Mouse (Mus musculus): ENCODE results near the gene Gm28778. TPM values are rescaled to one million over a fixed set of nuclear protein-coding genes. Genes with fewer than 3 reads are reported as not detected.
"Not testable (repeated sequence)": the region's sequence is repeated elsewhere in the genome, so short reads cannot be mapped to it uniquely, and the experiment has no call there.

The Gm28778 gene
- polyA plus RNA-seq (2015; fragmentation: Nextera tagmentation; extraction: Ambion mirVana): not detected in 2 replicates

DNA sequence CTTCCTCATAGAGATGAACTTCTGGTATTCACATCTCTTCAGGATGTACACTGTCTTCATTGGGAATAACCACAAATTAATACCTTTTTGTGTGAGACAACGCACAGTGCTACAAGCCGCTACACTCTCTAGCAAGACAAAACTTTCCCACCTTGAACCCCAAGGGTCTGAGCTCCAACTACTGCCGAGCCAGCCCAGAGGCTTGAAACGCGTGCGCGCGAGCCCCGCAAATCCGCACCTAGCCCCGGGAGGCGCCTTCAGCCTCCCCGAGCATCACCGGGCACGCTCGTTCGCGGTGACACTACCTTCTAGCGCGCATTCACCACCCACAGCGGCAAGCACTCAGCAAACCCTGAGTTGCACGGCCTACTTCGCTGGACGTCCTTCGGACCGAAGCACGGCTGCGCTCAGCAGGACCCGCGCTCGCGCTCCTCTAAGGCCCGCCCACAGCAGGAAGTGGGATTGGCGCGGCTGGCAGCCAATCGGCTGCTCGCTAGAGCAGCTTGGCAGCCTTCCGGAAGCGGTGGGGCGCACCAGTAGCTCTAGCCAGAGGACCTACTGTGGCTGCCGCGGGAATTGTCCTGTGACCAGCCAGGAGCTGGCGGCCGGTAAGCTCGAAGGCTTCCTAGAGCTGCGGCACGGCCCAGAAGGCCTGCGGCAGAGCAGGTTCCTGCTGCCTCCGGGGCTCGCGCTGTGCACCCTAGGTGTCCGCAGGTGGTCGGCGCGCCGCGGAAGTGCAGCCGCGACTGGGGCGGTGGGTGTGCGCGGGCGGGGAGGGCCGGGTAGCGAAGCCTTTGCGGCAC, at the start of gene Gm28778, which contains the start of the genes Pms1 and Ormdl1:
Gene Gm28778 (plus strand): TSS at position 531 of the 803 bp plus-strand sequence.
Gene Pms1 (minus strand): TSS at position 438 of the 803 bp plus-strand sequence.
Gene Ormdl1 (plus strand): TSS at position 515 of the 803 bp plus-strand sequence.
- Histone ChIP-seq H3K9ac (peak within 1 kb of the TSS; percentile 86), H3K4me1 (peaks cover 12% of the 10 kb centered on the region), H3K4me3 (peak within 1 kb of the TSS; percentile 67), H3K9me3 (replicated peaks) (no peaks in the 10 kb centered on the region), H3K4me2 (peak within 1 kb of the TSS; percentile 61), H3K27me3 (no peaks in the 10 kb centered on the region), H3K36me3 (ENCODE audit: poor library complexity, severe bottlenecking) (peaks cover 14% of the 10 kb centered on the region; the same call in 1 of the 2 replicates), H3K27ac (peak within 1 kb of the TSS; percentile 81)
- ATAC-seq: peak; percentile 100
- WGBS: under 1% methylated on average over 66 of the region's 66 CpGs

- H3K36me3 ChIP-seq (ENCODE audit: poor library complexity, severe bottlenecking): peaks cover 13% of the 10 kb centered on the region
- not testable (repeated sequence) for ATAC-seq; H3K27ac ChIP-seq; H3K4me1 ChIP-seq; H3K27me3 ChIP-seq; H3K4me3 ChIP-seq; H3K4me2 ChIP-seq; H3K9me3 ChIP-seq (replicated peaks); H3K9ac ChIP-seq
Measured at GRCm38 (mm10) chr1:53264958-53265612, 31.8 kb upstream of the Gm28778 start.

- no peak overlapping the region for H3K4me2 ChIP-seq
- H3K4me1 ChIP-seq: no peaks in the 10 kb centered on the region
- 93% methylated on average over 3 of the region's 3 CpGs for WGBS
- H3K9ac ChIP-seq: no peak overlapping the region
- H3K4me3 ChIP-seq: no peak overlapping the region
- no peak overlapping the region for H3K27ac ChIP-seq
- ATAC-seq: no peak
- no peaks in the 10 kb centered on the region for H3K27me3 ChIP-seq
- peaks cover 8% of the 10 kb centered on the region for H3K36me3 ChIP-seq (ENCODE audit: poor library complexity, severe bottlenecking)
- no peaks in the 10 kb centered on the region for H3K9me3 ChIP-seq (replicated peaks)
Measured at GRCm38 (mm10) chr1:53269901-53270300, 27.0 kb upstream of the Gm28778 start.

GRCm38 (mm10) chr1:53272646-53273045, 24.3 kb upstream of the Gm28778 start:
- H3K27ac ChIP-seq: no peak overlapping the region
- H3K9me3 ChIP-seq (replicated peaks): no peaks in the 10 kb centered on the region
- H3K9ac ChIP-seq: no peak overlapping the region
- 0 out of 2 replicates have a peak, but pooled peaks cover under 1% of the 10 kb centered on the region for H3K36me3 ChIP-seq (ENCODE audit: poor library complexity, severe bottlenecking)
- H3K4me3 ChIP-seq: no peak overlapping the region
- H3K4me2 ChIP-seq: no peak overlapping the region
- H3K27me3 ChIP-seq: no peaks in the 10 kb centered on the region
- H3K4me1 ChIP-seq: no peaks in the 10 kb centered on the region
- ATAC-seq: no peak

DNA sequence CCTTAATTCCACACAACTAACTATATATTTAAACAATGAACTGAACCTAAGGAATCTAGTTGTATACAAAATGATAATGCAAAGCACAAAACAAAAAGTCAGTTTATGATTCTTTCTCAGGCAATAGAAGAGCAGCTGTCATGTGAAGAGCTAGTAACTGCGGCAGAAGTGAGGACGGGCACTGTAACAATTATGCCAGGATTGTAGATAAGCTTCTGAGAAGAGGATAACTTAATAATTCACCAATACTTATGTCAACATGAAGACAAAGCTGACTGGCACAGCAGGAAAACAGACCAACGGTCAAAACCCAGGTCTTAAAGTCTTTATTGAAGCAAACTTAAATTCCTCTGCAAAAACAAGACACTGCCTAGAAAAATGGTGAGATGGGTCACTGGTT, 5.7 kb upstream of the Gm28778 start:
- H3K4me3 ChIP-seq: no peak overlapping the region
- no peaks in the 10 kb centered on the region for H3K9me3 ChIP-seq (replicated peaks)
- H3K36me3 ChIP-seq (ENCODE audit: poor library complexity, severe bottlenecking): no peaks in the 10 kb centered on the region
- no peak overlapping the region for H3K9ac ChIP-seq
- H3K27me3 ChIP-seq: no peaks in the 10 kb centered on the region
- no peak overlapping the region for H3K4me2 ChIP-seq
- H3K4me1 ChIP-seq: no peaks in the 10 kb centered on the region
- H3K27ac ChIP-seq: no peak overlapping the region
- WGBS: 88% methylated on average over 3 of the region's 3 CpGs
- ATAC-seq: no peak

DNA sequence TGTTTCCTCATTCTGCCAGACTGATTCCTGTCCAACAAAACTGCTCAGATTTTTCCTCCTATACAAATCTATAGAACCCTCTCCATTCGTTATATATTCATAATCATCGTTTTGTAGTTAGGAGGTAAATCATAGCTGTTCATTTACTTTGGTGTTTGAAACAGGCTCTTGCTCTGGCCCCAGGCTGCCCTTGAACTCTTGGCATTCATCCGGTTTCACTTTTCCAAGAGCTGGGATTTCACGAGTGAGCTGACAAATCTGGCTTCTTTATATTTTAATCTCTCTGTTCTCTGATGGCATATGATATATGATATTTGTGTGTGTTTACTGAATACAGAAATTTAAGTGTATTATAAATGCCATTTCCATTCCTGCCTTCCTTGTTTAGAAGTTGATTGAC, 3.6 kb downstream of the Gm28778 start:
- Histone ChIP-seq H3K27me3 (no peaks in the 10 kb centered on the region), H3K4me2 (no peak overlapping the region), H3K4me3 (no peak overlapping the region), H3K4me1 (peaks cover 12% of the 10 kb centered on the region), H3K9me3 (replicated peaks) (no peaks in the 10 kb centered on the region), H3K9ac (no peak overlapping the region), H3K36me3 (ENCODE audit: poor library complexity, severe bottlenecking) (peaks cover 21% of the 10 kb centered on the region; the same call in 1 of the 2 replicates), H3K27ac (no peak overlapping the region)
- 89% methylated on average over 4 of the region's 4 CpGs for WGBS
- ATAC-seq: no peak

GRCm38 (mm10) chr1:53312989-53313967, 16.4 kb downstream of the Gm28778 start, which contains the start of gene Osgepl1:
TSS of gene Osgepl1 (plus strand) at chr1:53313624.
- peak; percentile 99 for ATAC-seq
- Histone ChIP-seq H3K36me3 (ENCODE audit: poor library complexity, severe bottlenecking) (peaks cover 32% of the 10 kb centered on the region), H3K4me3 (peak within 1 kb of the TSS; percentile 67), H3K9me3 (replicated peaks) (no peaks in the 10 kb centered on the region), H3K4me1 (peaks cover 16% of the 10 kb centered on the region), H3K27ac (peak within 1 kb of the TSS; percentile 77), H3K9ac (peak within 1 kb of the TSS; percentile 82), H3K27me3 (no peaks in the 10 kb centered on the region), H3K4me2 (peak within 1 kb of the TSS; percentile 66)
- WGBS: 3% methylated on average over 27 of the region's 27 CpGs

DNA sequence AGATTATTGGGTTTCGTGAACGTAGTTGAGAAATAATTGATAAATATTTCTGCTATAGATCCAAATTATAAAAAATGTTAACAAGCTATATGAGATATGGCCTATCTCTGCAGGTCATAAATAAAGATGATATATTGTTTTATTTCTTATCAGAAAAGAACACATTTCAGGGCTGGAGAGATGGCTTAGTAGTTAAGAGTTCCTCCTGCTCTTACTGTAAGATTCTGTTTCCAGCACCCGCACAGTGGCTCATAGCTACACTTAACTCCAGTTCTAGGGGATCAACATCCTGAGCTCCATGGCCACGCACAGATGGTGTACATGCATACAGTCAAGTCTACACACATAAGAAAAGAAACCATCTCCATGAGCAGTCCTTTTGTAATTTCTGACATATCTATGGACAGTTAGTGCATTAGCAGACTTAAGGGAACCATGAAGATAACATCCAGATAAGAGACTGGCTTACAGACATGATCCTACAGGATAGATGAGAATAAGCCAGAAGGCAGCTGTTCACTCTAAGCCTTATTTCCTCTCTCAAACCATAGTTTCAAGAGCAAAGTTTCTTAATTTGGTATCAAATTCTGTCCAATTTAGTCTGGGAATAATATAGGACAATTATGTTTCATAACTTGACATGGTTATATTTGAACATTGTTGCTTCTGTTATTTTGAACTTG, 24.9 kb downstream of the Gm28778 start:
- 98% methylated on average over 4 of the region's 4 CpGs for WGBS
- H3K27me3 ChIP-seq: no peaks in the 10 kb centered on the region
- H3K36me3 ChIP-seq (ENCODE audit: poor library complexity, severe bottlenecking): peaks cover 37% of the 10 kb centered on the region
- H3K9ac ChIP-seq: no peak overlapping the region
- ATAC-seq: no peak
- H3K4me3 ChIP-seq: no peak overlapping the region
- no peaks in the 10 kb centered on the region for H3K4me1 ChIP-seq
- H3K9me3 ChIP-seq (replicated peaks): no peaks in the 10 kb centered on the region
- H3K4me2 ChIP-seq: no peak overlapping the region
- H3K27ac ChIP-seq: no peak overlapping the region

DNA sequence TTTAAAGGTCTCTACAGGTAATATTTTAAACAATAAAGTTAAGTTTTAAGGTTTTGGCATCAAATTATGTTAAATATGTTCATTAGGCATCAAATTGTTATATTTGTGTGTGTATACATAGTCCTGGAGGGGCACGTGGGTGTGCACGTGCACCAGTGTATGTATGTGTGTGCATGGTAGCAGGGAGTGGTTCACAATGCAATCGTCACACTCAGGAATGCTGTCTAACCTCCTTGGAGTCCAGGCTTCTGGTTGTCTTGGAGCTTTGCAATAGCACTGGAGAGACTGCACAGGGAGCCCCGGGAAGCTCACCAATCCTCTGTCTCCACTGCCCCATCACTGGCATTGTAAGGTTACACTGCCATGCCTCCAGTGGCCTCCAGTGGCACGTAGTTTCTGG, 26.3 kb downstream of the Gm28778 start:
- Histone ChIP-seq H3K4me1 (no peaks in the 10 kb centered on the region), H3K4me3 (no peak overlapping the region), H3K27ac (no peak overlapping the region), H3K9me3 (replicated peaks) (no peaks in the 10 kb centered on the region), H3K9ac (no peak overlapping the region), H3K36me3 (ENCODE audit: poor library complexity, severe bottlenecking) (peaks cover 26% of the 10 kb centered on the region), H3K4me2 (no peak overlapping the region), H3K27me3 (no peaks in the 10 kb centered on the region)
- ATAC-seq: no peak
- 93% methylated on average over 5 of the region's 5 CpGs for WGBS

GRCm38 (mm10) chr1:53324277-53324676, 27.4 kb downstream of the Gm28778 start:
- 92% methylated on average over 1 of the region's 1 CpGs for WGBS
- Histone ChIP-seq H3K4me1 (no peaks in the 10 kb centered on the region), H3K4me2 (no peak overlapping the region), H3K4me3 (no peak overlapping the region), H3K36me3 (ENCODE audit: poor library complexity, severe bottlenecking) (peaks cover 22% of the 10 kb centered on the region), H3K27ac (no peak overlapping the region), H3K9me3 (replicated peaks) (no peaks in the 10 kb centered on the region), H3K9ac (no peak overlapping the region), H3K27me3 (no peaks in the 10 kb centered on the region)
- ATAC-seq: no peak

- Histone ChIP-seq H3K4me1 (no peaks in the 10 kb centered on the region), H3K4me2 (no peak overlapping the region), H3K27me3 (no peaks in the 10 kb centered on the region), H3K36me3 (ENCODE audit: poor library complexity, severe bottlenecking) (peaks cover 22% of the 10 kb centered on the region), H3K9me3 (replicated peaks) (no peaks in the 10 kb centered on the region), H3K4me3 (no peak overlapping the region), H3K9ac (no peak overlapping the region), H3K27ac (no peak overlapping the region)
- WGBS: 95% methylated on average over 5 of the region's 5 CpGs
- ATAC-seq: no peak
Measured at GRCm38 (mm10) chr1:53324827-53325494, 28.1 kb downstream of the Gm28778 start.

Measured in forebrain, embryonic 13.5 days (tissue).